Mouse (Mus musculus): ENCODE measurements around the gene Bmp2.

Gene Bmp2

DNA sequence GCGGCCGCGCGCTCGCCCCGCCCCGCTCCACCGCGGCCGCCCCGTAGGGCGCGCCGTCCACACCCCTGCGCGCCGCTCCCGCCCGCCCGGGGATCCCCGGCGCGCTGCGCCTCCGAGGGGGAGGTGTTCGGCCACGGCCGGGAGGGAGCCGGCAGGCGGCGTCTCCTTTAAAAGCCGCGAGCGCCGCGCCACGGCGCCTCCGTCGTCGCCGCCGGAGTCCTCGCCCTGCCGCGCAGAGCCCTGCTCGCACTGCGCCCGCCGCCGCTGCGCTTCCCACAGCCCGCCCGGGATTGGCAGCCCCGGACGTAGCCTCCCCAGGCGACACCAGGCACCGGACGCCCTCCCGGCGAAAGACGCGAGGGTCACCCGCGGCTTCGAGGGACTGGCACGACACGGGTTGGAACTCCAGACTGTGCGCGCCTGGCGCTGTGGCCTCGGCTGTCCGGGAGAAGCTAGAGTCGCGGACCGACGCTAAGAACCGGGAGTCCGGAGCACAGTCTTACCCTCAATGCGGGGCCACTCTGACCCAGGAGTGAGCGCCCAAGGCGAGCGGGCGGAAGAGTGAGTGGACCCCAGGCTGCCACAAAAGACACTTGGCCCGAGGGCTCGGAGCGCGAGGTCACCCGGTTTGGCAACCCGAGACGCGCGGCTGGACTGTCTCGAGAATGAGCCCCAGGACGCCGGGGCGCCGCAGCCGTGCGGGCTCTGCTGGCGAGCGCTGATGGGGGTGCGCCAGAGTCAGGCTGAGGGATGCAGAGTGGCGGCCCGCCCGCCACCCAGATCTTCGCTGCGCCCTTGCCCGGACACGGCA lies at the start of gene Bmp2:
Bmp2 (plus strand) TSS at position 129 of the 811 bp plus-strand sequence.
- peak in 1 of 2 experiments; percentile 56 for DNase-seq (ENCODE audit: low spot score in 2 of 2)

DNA sequence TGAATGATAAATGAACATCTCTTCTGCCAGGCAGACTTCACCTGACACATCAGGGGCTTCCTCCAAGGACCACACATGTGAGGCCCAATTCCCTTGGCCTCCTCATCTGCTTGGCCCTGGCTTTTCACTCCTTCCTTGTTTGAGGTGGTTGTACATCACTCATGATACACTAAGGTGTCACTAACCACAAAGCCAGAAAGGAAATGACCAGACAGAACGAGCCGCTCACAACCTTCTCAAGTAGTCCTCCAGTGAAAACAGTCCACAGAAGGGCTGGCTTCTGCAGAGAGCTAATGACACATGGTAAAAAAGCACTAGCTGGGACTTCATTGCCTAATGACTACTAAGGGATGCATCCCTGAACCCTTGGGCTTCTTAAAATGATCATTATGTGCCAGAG lies 46.3 kb upstream of the Bmp2 start:
- DNase-seq (ENCODE audit: low spot score in 2 of 2), result no peak

DNA sequence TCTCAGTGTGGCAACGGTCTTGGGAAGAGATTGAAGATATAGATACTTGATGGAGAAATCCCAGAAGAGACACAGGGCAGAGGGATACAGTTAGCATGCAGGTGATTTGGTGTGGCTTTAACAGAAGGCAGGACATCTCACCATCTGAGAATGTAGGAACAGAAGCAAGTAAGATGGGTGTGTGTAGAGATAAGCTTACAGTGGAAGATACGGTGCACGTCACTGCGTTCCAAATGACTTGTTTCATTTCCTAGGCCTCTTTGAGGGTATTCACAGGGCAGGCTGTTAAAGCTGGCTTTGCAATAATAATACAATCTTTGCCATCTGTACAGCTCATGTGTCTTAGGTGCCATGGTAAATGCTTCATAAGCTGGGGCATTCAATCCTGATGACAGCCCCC lies 44.9 kb upstream of the Bmp2 start:
- DNase-seq (ENCODE audit: low spot score in 2 of 2), result no peak

DNA sequence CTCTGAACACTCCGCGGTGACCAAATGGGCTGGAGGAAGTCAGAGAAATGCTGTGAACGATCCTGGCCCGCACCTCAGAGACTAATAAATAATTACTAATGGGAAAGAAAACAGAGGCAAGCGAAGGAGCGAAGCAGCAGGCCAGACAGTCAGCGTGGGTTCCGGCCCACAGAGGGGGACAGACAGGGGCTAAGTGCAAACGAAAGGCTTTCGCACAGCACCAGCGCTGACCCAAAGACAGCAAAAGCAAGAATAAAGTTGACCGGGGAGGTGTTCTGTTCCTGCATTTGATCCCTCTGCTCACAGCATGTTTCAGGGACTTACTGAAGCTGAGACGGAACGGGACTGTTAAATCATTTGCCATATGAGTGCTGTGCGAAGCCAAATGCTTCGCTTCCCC lies 42.8 kb upstream of the Bmp2 start:
- DNase-seq (ENCODE audit: low spot score in 2 of 2), result no peak

DNA sequence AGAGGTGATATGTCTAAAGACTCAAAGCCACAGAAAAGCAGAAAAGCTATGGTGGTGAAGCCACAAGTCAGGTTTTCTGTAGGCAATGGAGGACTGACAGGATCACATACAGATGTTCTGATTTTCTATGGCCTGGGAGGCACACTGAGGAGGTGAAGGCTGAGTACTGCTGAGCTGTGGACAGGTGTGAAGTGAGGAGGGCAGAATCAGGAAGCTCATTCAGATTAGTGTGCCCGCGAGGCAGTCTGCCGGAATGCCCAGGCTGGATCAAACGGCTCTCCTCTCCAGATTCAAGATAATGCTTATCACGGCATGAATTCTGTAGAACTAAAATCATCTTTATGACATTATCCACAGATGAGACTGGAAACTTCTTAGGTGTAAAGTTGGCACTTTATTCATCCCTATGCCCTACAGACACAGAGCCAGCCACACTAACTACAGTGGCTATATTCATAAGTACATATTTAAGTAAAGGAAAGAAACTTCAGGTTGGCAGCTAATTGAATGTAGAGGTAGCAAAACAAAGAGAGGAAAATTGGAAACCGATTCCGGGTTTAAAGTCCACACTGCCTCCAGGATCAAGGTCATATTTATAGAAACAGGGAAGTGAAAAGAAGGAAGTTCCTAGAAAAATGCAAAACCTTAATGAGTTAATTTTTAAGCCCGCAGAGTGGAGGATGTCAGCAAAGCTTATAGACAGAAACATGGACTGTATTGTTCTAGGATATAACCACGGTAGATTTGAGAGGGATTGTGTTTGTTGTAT lies 40.8 kb upstream of the Bmp2 start:
- no peak for DNase-seq (ENCODE audit: low spot score in 2 of 2)

DNA sequence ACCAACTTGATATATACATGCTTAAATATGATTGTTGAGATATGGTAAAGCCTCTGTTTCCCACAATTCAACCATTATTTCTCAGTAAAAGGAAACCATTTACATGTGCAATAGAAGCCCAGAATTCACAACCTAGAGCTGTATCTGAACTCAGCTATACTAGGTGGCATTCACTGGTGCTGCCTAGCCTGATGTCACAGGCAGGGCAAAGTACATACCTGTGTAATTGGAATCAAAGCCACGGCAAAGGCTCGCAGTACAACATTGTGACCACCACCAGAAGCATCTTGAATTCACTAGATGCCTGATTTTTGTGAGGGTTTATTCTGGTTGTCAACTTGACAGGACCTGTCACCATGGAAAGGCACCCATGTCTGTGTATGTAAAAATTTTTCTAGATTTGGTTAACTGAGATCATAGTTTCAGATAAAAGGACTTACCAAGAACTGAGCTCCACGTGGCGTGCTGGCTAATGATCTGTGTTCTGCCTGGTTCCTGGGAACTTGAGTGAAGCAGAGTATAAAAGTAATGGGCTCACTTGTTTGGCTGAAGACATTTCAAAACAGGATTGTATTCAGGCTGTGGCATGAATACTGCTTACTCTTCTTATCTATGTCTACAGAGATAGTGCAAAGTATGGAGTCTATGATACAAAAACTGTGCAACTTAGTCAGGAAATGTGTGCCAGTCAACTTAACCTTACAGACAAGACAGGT lies 35.5 kb upstream of the Bmp2 start:
- no peak for DNase-seq (ENCODE audit: low spot score in 2 of 2)

DNA sequence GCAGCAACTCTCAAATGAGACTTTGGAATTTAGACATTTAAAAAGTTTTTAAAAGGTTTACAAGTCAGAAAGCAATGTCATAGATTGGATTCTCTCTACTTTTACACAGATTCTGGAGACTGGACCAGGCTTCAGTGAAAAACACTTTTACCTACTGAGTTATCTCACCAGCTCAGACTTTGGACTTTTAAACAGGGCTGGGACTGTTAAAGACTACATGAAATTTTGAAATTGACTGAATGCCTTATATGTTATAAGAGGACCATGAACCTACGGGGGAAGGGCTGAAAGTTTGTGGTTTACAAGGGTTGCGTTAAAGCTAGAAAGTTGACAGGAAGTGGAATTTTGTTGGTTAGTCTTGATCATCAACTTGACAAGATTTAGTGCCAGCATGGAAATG lies 34.1 kb upstream of the Bmp2 start:
- DNase-seq (ENCODE audit: low spot score in 2 of 2), result no peak

DNA sequence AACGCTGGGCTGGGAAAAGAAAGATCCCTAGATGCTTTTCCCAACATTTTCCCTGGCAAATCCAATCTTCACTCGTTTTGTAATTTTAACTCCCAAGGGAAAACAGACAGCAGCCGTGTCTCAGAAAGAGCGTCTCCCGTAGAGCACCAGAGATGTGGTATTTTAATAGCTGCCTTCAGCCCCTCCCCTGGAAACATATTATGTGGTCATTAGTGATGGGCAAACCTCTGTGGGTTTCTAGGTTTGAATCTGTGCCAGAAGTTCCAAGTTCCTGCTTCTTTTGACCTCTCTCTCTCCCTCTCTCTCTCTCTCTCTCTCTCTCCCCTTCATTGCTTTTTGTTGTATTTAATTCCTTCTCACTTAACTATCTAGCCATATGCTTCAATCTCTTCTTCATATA lies 30.8 kb upstream of the Bmp2 start:
- no peak for DNase-seq (ENCODE audit: low spot score in 2 of 2)

DNA sequence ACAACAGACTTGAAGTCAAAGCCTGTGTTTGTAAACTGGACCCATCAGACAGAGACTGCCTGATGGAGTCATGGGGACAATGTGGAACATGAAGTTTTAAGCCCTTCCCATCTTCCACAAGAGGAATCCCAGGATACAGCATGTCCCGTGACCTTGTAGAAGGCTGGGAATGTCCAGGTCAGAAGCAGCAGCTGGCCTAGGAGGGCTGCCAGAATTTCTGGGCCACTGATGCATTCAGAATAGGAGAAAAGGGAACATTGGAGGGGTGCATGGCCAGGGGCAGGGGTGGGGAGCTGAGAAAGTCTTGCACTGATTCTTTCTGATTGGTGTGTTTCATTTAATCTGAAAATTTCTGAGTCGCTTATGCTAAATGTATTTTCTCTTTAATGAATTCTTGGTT lies 29.8 kb upstream of the Bmp2 start:
- no peak for DNase-seq (ENCODE audit: low spot score in 2 of 2)

DNA sequence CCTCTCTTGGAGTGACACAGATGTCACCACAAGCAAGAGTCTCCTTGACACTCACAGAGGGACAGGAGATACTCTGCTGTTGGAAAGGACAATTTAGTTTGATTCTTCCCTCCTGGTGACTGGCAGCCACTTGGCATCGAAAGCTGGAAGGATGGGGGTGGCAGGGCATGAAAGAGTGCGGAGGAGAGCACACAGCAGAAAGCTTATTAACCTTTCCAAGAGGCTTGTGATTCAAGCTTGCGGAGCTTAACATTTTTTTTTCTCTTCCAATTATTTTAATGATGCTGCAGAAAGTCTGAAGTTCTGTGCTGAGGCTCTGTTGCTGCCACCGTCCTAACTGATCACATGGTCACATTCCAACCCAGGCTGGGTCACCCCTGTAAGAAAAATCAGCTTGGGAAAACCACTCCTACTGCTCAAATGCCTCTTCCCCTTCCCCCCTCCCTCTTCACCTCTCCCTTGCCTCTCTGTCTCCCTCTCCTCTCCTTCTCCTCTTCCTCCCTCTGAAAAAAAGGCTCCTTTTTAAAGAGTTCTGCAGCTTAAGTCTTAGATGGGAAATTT lies 26.3 kb upstream of the Bmp2 start:
- DNase-seq (ENCODE audit: low spot score in 2 of 2), result no peak

DNA sequence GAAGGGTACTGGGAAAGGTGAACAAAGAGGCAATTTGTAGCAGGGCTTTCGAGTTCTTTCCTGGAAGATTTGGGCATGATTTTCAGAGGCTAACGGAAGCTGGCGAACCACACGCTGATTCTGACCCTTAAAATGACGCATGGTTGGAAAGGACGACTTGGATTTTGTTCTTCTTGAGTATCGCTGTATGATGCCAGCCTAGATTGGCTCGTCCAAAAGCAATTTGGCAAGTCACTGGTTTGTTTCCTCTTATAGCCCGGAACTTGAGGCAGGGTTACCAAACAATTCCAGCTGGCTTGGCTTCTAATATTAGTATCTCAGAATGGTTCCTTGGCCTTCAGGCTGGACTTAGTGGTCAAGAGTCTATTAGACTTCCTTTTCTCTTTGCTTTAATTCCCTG lies 22.6 kb upstream of the Bmp2 start:
- DNase-seq (ENCODE audit: low spot score in 2 of 2), result no peak

DNA sequence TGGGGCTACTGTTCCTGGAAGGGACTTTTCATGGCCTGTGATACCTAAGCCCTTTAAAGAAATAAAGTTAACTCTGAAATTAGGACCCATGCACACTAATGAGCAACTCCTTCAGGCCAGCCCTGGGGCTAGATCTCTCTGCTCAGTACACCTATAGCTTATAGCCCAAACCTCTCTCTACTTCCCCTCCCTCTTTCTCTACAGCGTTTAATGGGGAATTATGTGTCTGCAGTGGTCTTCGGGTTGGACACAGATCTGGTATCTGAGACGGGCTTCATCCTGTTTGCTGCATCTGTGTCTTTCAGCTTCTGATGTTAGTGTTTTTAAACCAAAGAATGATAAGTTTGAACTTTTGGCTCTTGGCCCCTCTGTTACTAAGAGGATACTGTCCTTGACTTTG lies 18.9 kb upstream of the Bmp2 start:
- no peak for DNase-seq (ENCODE audit: low spot score in 2 of 2)

DNA sequence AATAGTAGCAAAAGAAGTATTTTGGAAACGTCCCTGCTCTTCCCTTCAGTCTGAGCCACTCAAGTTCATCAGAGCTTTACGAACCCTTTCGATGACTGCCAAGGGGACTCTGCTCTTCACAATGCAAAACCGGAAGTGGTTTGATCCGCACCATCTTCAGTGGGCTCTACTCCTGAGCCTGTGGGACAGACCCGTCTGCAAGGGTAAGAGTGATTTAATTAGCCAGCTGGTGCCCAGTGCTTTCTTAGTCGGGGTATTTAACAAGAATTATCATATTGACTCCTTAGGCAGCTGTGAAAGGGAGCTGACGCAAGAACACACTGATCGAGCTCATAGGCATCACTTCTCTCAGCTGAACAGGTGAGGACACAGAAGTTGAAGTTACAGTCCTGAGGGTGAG lies 16.5 kb upstream of the Bmp2 start:
- DNase-seq (ENCODE audit: low spot score in 2 of 2), result no peak

DNA sequence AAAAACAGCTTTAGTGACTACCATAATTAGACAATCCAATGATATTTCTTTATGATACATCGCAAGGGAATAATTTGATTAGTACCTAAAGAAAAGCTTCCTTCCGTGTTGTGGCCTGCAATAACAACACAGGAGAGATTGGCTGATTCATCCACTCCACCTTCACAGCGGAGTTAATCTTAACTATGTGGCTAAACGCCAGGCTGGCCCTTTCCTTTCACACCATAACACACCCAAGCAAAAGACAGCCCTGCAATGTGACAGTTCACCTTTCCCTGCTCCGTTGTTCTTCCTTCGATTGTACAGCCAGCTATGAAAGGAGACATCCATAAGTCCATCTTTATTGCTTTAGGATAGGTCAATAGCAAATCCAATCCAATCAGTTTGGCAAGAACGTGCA lies 15.1 kb upstream of the Bmp2 start:
- no peak for DNase-seq (ENCODE audit: low spot score in 2 of 2)

DNA sequence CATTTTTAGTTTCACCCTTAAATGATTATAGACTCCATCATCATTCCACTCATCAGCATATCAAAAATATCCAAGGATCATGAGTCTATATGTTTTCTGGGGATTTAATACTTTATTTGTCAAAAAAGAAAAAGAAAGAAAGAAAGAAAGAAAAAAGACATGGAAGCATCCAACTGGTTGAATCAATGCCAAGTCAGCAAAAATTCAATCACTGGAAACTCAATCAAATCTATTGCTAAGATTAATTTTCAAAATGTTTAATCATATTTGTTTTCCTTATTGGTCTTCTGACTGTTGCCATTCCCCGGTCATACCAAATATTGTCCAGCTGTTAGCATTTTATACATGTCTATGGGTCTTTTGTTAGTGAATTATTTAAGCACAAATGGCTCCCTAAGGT lies 11.3 kb upstream of the Bmp2 start:
- no peak for DNase-seq (ENCODE audit: low spot score in 2 of 2)

DNA sequence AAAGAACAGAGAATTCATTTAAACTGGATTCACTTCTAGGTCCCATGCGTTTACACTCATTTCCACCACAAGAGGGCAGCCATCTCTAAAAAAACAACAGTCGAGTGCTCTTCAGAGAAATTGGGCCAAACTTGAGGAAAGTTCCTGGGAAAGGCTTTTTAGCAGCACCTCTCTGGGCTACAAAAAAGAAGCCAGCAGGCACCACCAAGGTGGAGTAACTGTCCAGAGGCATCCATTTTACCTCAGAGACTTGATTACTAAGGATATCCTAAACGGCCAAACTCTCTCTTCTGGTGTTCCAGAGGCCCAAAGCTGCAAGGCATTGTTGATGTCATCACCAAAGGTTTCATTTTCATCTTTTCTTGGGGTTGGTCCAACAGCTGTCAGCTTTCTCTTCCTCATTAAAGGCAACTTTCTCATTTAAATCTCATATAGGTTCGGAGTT lies 1.7 kb upstream of the Bmp2 start:
- peak; percentile 24 to 58 for DNase-seq (ENCODE audit: low spot score in 2 of 2)

DNA sequence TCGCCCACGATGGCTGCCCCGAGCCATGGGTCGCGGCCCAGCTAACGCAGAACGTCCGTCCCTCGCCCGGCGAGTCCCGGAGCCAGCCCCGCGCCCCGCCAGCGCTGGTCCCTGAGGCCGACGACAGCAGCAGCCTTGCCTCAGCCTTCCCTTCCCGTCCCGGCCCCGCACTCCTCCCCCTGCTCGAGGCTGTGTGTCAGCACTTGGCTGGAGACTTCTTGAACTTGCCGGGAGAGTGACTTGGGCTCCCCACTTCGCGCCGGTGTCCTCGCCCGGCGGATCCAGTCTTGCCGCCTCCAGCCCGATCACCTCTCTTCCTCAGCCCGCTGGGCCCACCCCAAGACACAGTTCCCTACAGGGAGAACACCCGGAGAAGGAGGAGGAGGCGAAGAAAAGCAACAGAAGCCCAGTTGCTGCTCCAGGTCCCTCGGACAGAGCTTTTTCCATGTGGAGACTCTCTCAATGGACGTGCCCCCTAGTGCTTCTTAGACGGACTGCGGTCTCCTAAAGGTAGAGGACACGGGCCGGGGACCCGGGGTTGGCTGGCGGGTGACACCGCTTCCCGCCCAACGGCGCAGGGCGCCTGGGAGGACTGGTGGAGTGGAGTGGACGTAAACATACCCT lies 995 bp downstream of the Bmp2 start:
- DNase-seq (ENCODE audit: low spot score in 2 of 2), result no peak

DNA sequence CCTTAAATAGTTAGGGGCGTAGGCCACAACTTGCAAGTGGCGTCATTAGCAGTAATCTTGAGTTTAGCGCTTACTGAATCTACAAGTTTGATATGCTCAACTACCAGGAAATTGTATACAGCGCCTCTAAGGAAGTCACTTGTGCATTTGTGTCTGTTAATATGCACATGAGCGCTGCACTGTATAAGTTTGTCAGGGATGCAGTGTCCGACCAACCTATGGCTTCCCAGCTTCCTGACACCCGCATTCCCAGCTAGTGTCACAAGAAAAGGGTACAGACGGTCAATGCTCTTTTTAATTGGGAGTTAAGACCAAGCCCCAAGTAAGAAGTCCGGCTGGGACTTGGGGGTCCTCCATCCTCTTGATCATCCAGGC lies 1.9 kb downstream of the Bmp2 start:
- DNase-seq (ENCODE audit: low spot score in 2 of 2), result no peak

DNA sequence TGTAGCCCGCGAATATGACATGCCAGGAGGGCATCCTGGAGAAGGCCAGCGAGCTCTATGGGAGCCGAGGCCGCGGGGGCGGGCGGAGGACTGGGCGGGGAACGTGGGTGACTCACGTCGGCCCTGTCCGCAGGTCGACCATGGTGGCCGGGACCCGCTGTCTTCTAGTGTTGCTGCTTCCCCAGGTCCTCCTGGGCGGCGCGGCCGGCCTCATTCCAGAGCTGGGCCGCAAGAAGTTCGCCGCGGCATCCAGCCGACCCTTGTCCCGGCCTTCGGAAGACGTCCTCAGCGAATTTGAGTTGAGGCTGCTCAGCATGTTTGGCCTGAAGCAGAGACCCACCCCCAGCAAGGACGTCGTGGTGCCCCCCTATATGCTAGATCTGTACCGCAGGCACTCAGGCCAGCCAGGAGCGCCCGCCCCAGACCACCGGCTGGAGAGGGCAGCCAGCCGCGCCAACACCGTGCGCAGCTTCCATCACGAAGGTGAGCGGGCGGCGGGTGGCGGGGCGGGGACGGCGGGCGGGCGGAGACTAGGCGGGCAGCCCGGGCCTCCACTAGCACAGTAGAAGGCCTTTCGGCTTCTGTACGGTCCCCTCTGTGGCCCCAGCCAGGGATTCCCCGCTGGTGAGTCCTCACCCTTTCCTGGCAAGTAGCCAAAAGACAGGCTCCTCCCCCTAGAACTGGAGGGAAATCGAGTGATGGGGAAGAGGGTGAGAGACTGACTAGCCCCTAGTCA lies 2.5 kb downstream of the Bmp2 start:
- no peak for DNase-seq (ENCODE audit: low spot score in 2 of 2)

DNA sequence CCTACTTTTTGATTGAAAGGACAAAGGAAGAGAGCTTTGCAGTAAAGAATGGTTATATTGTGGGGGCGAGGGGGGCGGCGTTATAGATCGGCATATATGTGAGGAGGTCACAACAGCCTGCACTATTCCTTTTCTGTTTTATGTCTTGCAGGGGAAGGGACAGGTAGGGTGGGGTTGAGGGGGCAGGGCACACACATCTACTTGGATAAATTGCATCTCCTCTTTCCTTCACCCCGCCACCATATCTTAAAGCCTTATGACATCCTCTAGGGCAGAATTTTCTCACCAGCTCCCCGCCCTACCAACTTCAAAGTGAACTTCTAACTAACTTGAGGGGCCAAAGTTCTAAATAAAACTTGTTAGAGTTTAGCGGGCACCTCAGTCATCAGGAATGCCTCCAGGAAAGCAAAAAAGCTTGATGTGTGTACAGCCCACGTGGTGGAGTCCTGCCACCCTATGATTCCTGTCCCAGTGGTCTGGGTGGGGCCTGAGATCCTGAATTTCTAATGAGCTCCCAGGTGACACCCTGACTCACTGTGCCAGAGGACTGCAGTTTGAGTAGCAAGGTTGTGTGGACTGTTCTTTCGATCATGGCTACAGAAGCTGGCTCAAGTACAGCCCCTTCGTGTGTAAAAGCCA lies 12.4 kb downstream of the Bmp2 start:
- DNase-seq (ENCODE audit: low spot score in 2 of 2), result no peak

DNA sequence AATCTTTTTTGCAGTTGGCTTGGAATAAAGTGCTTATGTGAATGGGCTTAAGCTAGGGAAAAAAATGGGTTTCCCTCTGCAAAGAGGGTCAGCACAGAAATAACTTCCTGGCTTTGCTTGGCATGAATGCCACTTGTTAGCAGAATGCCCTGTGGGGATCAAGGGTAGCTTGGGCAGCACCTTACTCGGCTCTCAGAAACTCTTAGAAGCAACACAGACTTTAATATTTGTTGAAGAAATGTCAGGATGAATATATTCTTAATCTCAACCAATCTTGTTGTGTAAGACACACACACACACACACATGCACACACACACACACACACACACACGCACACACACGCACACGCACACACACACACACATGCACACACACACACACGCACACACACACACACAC lies 13.5 kb downstream of the Bmp2 start:
- DNase-seq (ENCODE audit: low spot score in 2 of 2), result no peak

All from frontal cortex, postnatal 10 days (tissue).